Mouse (Mus musculus) left cerebral cortex, postnatal 4 days (tissue): Measurements from ENCODE around the gene Sema3d. TPM values are rescaled to one million over a fixed set of nuclear protein-coding genes. Genes with fewer than 3 reads are reported as not detected.

Experiments
- DNase-seq: peaks from one replicate; pipeline ENCODE4 v3.0.0-alpha.2; 2022
- intact Hi-C: fragments of 180-260 bp; cut with DNase I; formaldehyde crosslinking; loops from one replicate; pipeline ENCODE4 v1.15.1; 2025
- total RNA-seq, 2 experiments: library from RNA; stranded (reverse); gene quantifications; 2 replicates each; pipeline ENCODE4 v1.2.3; 2021

The Sema3d gene
- total RNA-seq, 2 experiments from 2014 or later, result 6.3 to 6.9 TPM

DNA sequence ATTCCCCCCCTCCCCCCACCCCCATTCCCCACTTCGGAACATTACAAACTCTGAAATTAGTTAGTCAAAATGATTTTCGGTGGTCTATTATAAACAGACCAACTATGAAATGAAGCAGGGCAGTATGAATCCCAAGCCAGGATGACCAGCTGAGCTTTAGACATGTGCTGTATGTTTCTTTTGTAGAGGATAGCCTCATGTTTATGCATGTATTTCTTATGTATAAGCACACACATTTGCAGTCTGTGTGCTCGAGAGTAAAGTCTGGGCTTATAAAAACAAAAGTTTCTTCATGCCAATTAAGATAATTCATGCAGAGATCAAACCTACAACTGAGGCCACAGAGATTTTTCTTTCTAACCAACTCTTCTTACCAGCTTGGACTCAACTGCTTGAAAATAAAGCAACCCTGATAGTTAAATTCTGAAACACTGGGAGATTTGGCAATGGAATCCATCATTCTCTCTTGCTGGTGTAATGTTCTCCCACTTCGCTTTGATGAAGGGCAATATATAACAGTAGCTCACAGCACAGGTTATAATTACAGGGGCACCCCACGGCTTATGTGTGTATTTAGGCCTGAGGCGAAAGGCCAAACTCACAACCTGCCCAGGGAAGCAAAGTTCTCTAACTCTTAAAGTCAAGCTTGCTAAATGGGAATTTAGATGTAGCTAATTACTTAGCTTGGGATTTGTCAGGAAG, 115.2 kb downstream of the Sema3d start:
- no peak for DNase-seq
- intact Hi-C loops, result no loop called here

DNA sequence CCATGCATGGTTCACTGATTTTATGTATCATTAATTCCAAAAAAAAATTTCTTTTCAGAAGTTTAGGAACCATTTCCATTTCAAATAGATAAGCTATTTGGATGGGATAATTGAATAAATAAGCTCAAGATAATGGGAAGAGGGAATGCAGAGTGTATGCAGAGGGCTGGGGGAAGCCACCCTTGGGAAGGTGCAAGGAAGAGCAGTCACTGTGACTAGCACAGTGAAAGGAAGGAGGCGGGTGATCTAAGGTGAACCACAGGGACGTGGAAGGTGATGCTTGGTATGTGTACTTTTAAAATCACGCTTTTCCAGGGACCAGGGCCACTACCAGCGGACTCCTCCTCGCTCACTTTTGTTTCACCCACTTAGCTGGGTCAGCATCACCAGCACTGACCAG, 115.9 kb downstream of the Sema3d start:
- intact Hi-C loops, result no loop called here
- DNase-seq, result no peak

DNA sequence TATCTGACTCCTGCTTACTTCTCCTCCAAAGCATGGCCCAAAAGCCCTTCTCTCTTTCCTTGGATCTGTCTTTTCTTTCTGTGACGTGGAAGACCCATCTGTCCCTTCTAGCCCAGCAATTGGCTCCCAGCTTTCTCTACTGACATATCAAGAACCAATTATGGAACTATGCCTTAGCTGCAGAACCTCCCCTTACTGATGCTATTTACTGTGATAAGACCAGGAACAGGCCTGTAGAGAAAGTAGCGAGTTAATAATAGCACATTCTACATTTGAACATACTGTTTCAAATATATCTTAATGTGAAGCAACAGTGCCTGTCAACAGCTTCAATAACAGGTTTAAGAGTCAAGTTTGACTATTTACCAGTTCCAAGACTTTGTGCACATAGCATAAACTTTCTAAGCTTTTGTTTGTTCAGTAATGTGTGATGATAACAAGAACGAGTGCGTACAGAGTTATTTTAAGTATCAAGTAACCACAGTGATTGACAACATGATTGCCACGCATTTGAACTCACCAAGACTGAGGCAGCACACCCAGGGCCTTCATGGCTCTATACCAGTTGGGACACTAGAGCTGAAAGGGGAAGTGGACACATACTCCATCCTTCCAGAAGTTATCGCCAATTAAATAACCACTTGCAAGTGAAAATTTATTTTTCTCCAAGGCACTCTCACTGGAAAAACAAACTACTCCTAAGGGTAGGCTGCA, 116.8 kb downstream of the Sema3d start:
- intact Hi-C loops, result no loop called here

DNA sequence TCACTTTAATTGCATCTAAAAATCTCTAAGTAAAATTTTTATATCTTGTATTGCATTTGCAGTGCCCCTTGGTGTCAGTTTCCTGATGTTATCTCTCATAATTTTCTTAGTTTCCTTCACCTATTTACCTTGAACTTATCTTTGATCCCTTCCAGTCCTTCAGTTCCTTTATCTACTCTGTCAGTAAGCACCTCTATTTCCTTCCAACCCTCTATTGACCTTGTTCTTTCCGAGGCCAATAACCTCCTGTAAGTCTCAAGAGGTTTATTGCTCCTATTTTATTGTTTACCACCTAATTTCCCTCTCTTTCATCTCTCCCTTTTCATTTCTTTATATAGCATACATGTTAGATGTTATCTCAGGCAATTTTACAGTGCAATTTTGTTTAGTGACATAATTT, 129.3 kb downstream of the Sema3d start:
- intact Hi-C loops, result no loop called here
- no peak for DNase-seq

More for the DNA sequence above, 116.8 kb downstream of the Sema3d start:
- no peak for DNase-seq

DNA sequence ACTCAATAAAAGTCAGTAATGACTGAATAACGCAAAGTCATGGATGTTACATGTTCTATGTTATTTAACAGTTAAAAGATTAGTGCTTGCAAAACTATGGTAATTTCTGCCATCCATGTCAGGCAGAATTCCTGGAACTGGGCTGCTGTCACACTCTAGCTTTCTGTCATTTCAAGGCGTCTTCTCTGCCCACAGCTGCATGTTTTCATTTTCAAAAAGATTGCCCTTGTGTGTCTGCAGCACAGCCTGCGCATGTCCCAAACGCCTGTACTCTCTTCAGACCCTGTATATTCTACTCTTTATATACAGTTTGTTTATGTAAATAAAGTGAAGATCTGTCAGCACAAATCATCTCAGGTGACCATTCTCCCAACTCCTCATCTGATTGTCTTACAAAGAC, 132.1 kb downstream of the Sema3d start:
- DNase-seq, result no peak
- intact Hi-C loops, result no loop called here

DNA sequence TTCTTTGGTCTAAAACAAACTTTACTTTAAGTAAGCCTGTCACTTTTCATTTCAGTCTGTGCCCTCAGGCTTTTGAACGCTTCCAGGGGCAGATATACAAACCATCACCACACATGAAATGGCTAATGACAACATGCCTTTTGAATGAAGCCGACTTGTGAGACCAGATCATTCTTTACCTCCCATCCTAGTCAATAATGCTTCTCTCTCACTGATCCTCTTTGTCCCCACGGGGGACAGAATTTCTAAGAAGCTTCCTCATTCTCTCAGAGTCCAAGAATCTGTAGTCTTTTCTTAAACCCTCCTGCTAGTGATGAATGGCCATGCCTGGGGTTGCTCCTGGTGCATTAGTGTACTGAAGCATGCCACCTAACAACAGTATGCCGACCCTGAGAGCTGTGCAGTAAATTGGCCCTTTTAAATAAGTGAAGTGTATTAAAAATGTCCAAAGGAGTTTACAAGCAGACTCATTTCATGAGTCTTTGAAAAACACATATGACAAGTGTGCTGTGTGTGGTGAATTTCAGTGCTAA, 142.1 kb downstream of the Sema3d start:
- intact Hi-C loops, result no loop called here
- no peak for DNase-seq

DNA sequence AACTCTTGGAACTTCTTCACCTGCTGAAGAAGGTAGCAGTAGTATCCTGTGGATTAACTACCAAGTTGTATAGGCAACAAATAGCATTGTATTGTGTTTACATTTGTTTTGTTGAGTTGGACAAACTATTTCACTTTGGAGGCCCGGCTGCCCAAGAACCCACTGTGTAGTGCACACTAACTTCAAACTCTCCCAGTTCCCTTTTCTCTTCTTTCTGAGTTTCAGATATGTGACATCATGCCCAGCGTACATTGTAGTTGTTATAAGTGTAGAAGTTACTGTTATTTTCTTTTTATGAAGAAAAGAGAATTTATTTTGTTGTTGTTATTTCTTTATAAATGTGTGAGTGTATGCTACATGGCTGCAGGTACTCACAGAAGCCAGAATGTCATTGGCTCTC, 145.4 kb downstream of the Sema3d start:
- intact Hi-C loops, result no loop called here
- DNase-seq, result no peak

DNA sequence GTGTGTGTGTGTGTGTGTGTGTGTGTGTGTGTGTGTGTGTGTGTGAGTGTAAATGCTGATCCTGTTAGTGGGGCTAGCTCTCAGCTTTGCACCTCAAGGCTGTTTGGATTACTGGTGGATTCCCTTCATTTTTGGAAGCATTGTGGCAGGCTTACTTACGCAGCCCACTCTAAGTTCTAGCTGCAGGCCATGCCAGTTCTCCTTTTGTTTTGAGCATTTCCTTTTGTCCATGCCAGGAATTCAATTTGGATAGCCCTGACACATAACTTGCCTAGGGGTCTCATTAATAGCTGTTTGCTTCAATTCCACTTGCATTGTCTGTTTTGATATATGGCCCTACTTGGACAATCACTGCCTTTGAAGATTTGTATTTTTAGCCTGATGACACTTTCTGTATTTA, 146.6 kb downstream of the Sema3d start:
- DNase-seq, result no peak
- intact Hi-C loops, result no loop called here

DNA sequence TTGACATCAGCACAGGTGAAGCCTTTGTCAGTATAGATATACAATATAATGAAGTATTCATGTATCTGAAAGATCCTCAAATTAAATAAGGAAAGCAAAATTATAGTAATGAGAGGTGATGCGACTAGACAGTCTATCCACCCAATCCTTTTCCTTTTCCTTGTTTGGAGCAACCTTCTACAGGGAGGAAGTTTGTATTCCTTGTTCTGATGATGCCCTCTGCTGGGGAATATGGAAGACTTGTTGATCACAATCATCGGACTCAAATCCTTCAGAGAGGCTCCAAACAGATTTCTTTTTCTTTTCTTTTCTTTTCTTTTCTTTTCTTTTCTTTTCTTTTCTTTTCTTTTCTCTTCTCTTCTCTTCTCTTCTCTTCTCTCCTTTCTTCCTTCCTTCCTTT, 158.1 kb downstream of the Sema3d start:
- no peak for DNase-seq
- intact Hi-C loops, result loop anchor here (5.0 kb wide), 1 partner anchor 509 kb away; no protein-coding TSS in a partner anchor

DNA sequence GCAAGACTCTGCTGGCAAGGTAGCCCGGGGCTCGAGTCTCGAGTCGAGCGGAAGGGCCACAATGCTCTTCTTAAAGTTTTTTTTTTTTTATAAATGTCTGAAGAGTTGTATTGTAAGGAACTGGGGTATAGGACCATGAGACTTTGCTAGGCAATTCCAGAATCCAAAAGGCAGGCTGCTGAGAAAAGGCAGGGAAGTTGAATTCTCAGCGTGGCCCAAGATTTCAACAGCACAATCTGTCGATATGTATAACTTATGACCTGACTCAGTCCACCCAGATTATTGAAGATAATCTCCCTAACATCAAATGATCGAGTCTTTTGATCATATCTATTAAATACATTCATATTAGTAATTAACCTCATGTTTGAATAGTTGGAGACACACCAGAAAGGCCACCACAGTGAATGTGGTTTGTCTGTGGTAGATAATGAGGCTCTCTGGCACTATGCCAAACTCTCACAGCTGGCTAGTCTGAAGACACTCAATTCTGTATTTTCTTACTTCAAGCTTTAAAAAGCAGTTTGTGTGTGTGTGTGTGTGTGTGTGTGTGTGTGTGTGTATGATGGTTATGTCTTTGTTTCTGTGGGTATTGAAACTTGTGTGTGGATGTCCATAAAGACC, 166.0 kb downstream of the Sema3d start:
- intact Hi-C loops, result no loop called here
- no peak for DNase-seq

DNA sequence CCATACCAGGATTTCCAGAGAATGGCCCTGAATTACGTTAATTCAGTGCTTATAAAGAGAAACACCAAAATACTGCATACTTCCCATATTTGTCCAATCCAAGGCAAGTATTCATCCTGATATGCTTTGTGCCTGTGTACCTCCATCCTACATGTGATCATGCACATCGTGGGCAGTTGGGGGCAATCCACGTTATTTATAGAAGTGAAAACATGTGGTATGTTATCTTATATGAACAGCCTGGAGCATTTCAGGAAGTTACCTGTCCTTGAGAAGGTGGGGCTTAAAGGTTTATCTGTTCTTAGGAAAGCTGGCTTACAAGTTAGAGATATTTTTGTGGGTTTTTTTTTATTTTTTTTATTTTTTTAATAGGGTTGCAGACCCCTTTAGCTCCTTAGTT, 172.2 kb downstream of the Sema3d start:
- intact Hi-C loops, result no loop called here
- no peak for DNase-seq

DNA sequence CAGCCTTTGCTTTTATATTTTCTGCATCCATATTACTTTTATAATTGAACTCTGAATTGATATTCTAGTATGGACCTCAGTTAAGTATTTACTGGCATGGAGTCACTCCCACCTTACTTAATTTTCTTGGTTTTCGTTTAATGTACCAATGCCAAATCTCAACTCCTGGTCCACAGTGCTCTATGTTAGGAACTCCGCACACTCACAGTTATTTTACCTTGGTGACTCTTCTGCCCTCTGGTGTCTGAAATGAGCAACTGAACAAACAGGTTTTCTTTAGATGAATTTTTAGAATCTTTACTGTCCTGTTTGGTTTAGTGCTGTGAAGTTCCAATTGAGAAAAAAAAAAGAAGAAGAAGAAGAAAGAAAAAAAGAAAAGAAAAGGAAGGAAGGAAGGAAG, 174.7 kb downstream of the Sema3d start:
- no peak for DNase-seq
- intact Hi-C loops, result no loop called here

DNA sequence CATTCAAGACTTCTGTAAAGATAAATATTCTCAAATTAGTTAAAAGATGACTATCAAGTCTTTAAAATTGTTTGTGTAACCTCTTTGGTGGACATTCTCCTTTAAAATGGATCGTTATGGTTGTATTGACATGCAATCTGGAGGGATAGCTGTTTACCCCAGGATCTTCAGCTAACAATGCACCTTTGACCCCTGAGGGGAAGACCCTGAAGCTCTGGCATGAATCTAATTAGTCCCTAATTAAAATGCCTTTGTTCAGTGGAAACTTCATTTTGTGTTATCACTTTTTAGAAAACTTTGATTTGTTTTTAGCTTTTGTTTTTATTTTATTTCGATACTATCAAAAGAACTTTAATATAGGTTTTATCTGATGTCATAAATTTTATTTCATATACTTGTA, 178.6 kb downstream of the Sema3d start:
- DNase-seq, result no peak
- intact Hi-C loops, result loop anchor here (2.0 to 10.0 kb wide), 5 partner anchors 836 to 1691 kb away; no protein-coding TSS in a partner anchor

DNA sequence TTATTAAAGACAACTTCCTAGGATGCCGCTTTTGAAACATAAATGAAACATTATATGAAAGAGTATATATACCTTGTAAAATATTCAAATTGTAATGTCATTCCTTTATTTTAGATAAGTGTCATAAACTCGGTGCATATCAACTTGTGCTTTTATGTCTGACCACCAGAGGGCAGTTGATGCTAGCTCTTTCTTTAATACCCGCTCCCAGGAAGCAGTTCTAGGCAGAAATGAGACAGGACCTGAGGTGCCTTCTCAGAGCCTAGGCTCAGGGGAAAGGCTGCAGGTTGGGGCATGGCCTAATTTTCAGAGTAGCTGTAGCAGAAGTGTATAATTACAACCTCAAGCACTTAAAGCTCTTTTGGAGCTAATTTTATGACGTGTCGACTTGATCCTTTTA, 179.0 kb downstream of the Sema3d start:
- intact Hi-C loops, result loop anchor here (2.0 to 10.0 kb wide), 5 partner anchors 835 to 1690 kb away; no protein-coding TSS in a partner anchor
- DNase-seq, result peak; percentile 46

DNA sequence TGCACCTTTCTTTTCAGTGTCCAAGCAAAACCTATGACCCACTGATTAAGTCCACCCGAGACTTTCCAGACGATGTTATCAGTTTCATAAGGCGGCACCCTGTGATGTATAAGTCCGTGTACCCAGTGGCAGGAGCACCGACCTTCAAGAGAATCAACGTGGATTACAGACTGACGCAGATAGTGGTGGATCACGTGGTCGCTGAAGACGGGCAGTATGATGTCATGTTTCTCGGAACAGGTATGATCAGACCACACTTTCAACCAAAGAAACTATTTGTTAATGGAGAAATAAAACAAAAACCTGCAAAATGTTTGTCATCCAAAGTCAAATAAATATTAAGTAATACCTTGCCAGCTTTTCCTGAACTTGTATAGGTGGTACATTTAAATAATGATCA, 179.9 kb downstream of the Sema3d start:
- intact Hi-C loops, result loop anchor here (2.0 to 10.0 kb wide), 5 partner anchors 834 to 1689 kb away; no protein-coding TSS in a partner anchor
- DNase-seq, result no peak

DNA sequence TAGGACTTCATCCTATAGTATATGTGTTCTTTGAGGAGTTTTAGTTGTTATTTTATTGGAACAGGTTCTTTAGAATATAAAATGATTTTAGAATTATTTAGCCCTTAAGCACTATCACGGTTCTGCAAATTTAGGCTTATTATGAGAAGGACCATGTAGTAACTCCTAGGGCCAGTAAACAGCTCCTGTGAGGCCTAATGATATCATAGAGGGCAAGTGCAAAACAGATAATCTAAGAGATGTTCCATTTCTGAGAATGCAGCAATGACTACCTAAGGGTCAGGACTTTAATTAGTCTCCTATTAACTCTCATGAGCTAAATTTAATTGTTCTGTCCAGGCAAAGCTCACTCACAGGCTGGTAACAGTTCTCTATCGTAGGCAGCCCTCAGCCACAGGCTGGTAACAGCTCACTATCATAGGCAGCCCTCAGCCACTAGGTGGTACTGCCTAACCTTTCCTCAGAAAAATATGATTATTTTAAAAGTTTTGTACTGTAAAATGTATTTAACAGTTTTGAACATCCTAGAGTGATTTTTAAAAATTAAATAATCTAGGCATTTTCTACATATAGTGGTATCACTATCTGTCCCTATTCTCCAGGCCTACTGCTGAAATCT, 181.5 kb downstream of the Sema3d start:
- no peak for DNase-seq
- intact Hi-C loops, result loop anchor here (5.0 to 10.0 kb wide), 3 partner anchors 833 to 1688 kb away; no protein-coding TSS in a partner anchor

DNA sequence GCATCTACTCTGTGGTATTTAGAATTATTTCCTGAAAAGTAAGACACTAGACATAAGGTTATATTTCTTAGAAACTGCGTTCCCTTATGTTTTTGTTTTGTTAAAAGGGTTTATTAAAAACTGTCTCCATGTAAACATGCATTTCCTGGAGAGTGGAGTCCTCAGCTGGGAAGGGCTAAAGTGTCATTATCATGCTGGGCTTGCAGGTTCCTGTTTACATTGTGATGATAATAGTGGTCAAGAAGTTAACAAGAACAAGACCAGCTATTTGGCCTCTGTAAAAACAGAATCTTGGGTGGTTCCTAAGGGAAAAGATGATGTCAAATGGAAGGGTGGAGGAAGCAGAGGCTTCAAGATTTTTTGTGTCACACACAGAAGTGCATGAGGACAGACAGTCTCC, 183.4 kb downstream of the Sema3d start:
- intact Hi-C loops, result loop anchor here (10.0 kb wide), 1 partner anchor 1658 kb away; no protein-coding TSS in a partner anchor
- no peak for DNase-seq

DNA sequence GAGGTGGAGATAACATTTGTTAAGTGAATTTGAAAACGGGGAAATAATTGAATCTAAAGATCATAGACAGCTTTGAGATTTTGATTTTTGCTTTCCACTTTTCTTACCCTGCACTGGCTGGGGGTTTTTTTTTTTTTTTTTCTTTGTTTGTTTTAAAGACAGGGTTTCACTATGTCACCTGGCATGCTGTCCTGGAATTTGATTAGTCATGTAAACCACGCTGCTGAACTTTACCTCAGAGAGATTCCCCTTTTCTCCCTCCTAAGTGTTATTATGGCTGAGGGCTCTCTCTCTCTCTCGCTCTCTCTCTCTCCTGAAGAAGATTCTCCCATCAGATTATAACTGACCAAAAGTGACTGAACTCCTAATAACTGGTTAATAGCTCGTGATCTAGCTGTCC, 191.4 kb downstream of the Sema3d start:
- intact Hi-C loops, result no loop called here
- no peak for DNase-seq

DNA sequence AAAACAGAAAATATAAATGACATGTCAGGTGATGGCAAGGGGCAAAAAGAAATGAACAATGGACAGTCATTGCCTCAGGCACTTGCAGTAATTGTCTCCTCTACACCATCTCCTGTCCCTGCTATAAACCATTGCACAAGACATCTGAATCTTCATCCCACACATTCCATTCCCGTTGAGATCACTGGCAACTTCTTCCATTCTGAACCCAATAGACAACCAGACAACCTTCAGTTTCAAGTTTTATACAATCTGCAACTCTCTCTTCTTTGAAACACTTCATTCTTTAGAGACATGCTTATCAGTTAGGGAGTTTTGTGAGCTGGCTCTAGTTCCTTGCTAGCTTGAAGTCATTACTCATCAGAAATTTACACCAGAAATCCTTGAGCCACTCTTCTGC, 192.1 kb downstream of the Sema3d start:
- no peak for DNase-seq
- intact Hi-C loops, result no loop called here

DNA sequence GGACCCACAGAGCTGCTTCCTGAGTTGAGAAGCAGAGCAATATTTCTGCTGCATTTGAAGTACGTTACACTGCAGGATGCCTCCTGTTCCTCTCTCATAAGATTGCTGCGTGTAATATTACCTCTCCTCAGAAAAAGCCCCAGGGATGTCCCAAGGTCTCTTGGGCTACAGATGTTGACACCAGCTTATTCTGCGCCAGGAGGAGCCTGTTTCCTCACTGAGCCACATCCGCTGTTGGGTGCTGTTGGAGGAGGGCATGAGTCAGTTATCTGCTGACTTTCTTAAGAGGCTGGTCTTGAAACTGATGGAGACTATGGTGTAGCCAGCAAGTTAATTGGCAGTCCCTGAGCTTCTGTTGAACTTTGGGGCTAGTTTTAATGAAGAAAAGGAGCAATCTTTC, 196.6 kb downstream of the Sema3d start:
- intact Hi-C loops, result no loop called here

DNA sequence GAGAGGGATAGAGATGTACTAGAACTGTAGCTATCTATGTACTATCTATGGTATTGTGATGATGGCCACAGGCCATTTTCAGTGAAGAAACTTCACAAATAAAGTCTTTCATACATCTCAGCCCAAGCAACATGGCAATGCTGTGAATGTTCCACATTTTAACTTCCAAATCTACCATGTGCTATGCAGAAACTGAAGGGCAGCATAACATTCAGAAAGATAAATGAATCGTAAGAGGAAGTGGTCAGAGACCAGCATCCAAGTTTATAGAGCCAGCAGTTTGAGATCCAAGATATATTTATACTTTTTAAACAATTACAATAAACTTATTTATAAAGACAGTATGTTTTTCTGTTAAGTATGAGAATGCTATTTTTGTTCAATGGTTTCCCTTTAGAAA, 199.4 kb downstream of the Sema3d start:
- DNase-seq, result no peak
- intact Hi-C loops, result no loop called here

More for the DNA sequence above, 196.6 kb downstream of the Sema3d start:
- no peak for DNase-seq
